Mouse (Mus musculus): ENCODE data around the gene Nifk. TPM values are rescaled to one million over a fixed set of nuclear protein-coding genes. Genes with fewer than 3 reads are reported as not detected.
A peak's percentile ranks its signal among the peaks of the same experiment; 100 is the strongest.

Nifk gene
- 10 to 100 TPM; 23.9 to 26.6 (median 24.2) TPM for total RNA-seq (2022)

DNA sequence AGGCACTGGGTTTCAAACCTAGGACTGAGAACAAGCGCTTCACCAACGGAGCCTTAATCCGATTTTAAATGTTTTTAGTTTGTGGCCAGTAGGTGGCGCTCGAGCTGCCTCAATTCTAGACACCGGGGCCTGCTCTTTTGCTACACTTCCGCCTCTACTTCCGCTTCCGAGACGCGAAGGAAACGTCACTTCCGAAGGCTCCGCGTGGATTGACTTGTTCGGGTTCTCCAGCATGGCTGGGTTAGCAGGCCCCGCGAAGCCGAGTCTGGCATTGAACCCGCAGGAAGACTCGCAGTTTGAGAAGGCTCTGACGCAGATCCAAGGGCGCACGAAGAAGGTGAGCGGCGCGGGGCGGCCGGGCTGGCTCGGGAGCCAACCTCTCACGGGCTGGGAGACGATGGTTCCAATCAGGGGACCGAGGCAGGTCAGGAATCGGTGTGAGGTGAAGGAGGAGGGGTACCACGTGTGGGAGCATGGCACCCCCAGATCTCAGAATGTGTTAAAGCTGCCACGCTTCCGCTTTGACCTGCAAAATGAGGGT lies at the start of gene Nifk:
Nifk (plus strand) TSS at position 179 of the 541 bp plus-strand sequence.
- DNase-seq (ENCODE audit: low spot score in 2 of 2), result peak; percentile 93 to 95

DNA sequence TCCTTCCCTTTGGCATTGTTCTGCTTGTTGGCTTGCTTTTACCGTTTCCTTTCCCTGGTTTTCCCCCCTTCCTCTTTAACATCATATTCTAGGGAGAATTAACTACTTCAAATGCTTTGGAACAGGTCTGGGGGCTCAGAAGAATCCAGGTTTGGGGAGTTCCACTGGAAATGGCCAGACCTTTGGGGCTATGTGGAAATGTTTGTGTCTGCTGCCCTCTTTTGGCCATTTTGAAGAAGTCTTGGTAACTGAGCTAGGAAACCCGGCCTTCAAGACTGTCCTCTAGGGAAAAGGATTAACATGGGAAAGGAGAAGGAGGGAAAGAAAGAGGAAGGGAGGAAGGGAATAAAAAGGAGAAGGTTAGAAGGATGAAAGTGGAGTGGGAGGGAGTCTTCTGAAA lies 46.5 kb upstream of the Nifk start:
- no peak for DNase-seq (ENCODE audit: low spot score in 2 of 2)

GRCm38 (mm10) chr1:118292291-118292690 lies 29.3 kb upstream of the Nifk start:
- no peak for DNase-seq (ENCODE audit: low spot score in 2 of 2)

DNA sequence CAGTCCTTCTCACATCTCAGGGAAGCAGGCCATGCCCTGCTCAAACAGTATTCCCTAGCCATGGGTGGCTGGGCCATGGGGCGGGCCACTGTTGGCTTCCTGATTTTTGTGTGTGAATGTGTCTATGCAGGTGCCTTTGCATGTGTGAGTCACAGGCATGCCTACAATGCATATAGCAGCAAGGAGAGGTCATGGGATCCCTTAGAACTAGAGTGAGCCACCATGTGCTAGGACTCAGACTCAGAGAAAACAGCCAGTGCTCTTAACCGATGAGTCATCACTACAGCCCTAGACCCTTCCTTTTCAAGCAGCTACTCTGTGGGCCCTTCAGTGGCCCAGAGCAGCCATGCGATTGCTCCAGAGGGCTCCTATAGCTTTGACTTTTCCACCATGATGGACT lies 27.4 kb upstream of the Nifk start:
- no peak for DNase-seq (ENCODE audit: low spot score in 2 of 2)

DNA sequence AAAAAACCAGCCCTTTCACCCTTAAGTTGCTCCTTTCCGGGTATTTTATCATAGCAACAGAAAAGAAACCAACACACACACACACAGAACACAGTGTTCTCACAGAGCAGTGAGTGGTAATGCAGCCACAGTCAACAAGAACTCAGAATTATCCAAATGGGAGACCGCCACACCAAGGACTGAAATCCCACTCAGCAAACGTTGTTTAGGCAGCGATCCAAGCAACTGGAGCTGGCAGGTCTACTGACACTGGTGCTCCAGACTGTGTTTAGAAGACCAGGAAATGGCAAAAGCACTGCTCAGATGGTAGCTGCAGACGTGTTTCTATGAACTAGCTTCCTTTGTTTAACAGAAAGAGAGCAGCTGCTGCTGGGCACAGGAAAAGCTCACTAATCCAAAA lies 26.8 kb upstream of the Nifk start:
- peak; percentile 18 to 44 for DNase-seq (ENCODE audit: low spot score in 2 of 2)

- no peak for DNase-seq (ENCODE audit: low spot score in 2 of 2)
These were observed 25.0 kb upstream of the Nifk start for GRCm38 (mm10) chr1:118296673-118297072.

GRCm38 (mm10) chr1:118297719-118298118 lies 23.9 kb upstream of the Nifk start:
- no peak for DNase-seq (ENCODE audit: low spot score in 2 of 2)

- peak; percentile 73 to 87 for DNase-seq (ENCODE audit: low spot score in 2 of 2)
These were observed 10.6 kb upstream of the Nifk start for GRCm38 (mm10) chr1:118310780-118311621.

DNA sequence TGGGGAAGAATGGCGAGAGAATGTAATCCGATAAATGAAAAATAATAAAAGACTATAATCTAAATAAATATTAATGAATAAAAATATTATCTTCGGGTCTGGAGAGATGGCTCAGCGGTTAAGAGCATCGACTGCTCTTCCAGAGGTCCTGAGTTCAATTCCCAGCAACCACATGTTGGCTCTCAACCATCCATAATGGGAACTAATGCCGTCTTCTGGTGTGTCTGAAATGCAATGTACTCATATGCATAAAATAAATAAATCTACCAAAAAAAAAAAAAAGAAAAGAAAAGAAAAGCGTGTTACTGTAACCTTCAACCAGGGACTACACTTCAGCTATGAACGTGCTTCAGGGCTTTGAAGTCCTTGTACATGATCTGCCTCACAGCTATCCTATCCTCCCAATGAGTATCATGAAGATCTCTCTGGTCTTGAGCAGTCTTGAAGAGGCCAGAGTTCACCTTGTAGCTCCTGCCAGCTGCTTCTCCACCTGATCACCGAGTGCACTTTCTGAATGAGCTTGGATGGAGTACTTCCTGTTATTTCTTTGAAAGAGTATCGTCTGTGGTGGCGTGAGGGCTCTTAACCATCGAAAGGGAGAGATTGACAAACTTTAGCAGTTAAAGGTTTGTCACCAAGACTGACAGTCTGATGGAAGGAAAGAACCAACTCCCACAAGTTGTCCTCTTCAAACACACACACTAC lies 9.9 kb upstream of the Nifk start, which contains the start of gene Tsn:
Tsn (minus strand) TSS at position 118 of the 705 bp plus-strand sequence.
- no peak for DNase-seq (ENCODE audit: low spot score in 2 of 2)

- DNase-seq (ENCODE audit: low spot score in 2 of 2), result peak; percentile 15 to 17
These were observed 943 bp upstream of the Nifk start for GRCm38 (mm10) chr1:118320696-118321095.

DNA sequence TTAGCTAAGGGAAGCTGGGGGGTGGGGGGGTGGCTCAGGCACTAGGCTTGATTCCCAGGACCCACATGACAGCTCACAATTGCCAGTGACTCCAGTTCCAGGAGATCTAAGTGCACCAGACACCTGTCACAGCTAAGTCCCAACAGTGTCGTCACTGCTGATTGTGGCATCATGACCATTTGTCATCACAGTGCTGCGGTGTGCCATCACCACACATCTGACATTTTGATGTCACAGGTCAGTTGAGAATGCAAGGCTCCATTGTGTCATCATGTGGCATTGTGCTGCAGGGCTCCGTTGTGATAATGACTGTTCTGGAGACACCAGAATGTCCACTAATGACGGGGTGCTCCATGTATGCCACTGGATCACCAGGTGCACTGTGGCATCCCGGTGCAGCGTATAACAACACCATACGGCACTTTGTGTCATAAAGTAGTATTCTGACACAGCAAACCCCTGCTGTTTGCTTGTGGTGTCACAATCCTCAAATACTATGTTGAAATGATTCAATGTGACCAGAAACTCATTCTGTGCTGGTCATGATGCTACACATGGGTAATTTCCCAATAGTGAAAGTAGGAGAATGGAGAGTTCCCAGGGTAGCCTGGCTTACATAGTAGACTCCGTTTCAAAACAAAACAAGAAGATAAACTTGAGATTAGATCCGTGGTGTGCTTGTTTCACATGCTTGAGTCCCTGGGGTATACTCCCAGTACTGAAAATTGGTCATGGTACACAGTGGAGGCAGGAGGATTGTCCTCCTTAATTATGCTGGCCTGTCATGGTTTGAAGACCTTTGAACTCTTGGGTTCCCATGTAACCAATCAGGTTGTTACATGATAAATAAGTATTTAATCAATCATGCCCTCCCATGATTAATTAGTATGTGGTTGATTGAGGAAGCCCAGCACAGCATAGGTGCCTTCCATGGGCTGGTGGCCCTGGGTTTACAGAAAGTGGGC lies 13.4 kb downstream of the Nifk start:
- no peak for DNase-seq (ENCODE audit: low spot score in 2 of 2)

- DNase-seq (ENCODE audit: low spot score in 2 of 2), result no peak
These were observed 14.2 kb downstream of the Nifk start for GRCm38 (mm10) chr1:118335847-118336246.

DNA sequence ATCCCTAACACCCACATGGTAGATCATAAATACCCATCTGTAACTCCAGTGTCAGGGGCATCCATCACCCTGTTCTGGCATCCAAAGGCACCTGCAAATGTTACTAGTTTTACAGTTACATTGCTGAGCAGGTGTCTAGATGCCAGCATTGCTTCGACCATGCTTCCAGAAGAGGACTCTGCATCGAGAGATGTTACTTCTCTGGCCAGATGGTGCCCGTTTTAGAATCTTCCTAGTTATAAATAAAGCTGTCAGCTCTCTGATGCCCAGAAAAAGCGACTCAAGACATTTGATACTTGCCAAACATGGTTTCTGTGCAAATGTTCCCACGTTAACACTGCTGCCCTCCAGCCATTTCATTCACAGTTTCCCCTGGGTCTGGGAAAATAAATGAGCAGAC lies 16.3 kb downstream of the Nifk start:
- DNase-seq (ENCODE audit: low spot score in 2 of 2), result no peak

DNA sequence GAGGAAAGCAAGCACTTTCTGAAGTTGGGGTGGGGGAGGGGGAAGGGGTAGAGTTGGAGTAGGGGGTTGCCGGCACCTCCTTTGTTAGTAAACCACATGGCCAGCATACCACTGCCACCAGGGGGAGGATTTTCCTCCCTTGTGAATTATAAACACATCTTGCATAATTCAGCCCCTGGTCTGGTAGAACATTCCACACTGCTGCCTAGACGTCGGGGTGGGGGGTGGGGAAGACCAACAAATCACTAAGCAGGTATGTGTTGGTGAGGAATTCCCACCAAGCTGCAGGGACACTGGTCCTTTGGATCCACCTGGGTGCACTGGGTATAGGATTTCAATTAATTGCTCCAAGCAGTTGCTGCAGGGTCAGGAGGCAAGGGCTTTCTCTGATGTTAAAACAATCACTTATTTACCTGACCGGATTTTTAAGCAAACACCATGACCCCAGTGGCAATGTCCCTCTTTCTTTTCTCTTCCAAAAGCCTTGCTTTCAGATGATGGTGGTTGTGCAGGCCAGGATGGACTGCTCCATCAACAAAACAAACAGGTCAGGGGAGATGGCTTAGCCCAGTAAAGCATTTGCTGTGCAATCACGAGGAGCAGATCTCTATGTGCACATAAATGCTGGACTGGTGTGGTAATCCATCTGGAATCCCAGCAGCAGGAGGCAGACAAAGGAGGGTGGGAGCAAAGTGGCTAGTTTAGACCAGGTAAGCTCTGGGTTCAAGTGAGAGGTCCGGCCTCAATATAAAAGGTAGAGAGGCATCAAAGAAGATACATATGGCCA lies 22.2 kb downstream of the Nifk start:
- DNase-seq (ENCODE audit: low spot score in 2 of 2), result no peak

- DNase-seq (ENCODE audit: low spot score in 2 of 2), result no peak
These were observed 28.3 kb downstream of the Nifk start for GRCm38 (mm10) chr1:118349922-118350321.

- no peak for DNase-seq (ENCODE audit: low spot score in 2 of 2)
These were observed 37.6 kb downstream of the Nifk start for GRCm38 (mm10) chr1:118359071-118359761.

GRCm38 (mm10) chr1:118367970-118368369 lies 46.3 kb downstream of the Nifk start:
- DNase-seq (ENCODE audit: low spot score in 2 of 2), result no peak

GRCm38 (mm10) chr1:118368721-118369461 lies 47.3 kb downstream of the Nifk start:
- DNase-seq (ENCODE audit: low spot score in 2 of 2), result no peak

GRCm38 (mm10) chr1:118377784-118378183 lies 56.1 kb downstream of the Nifk start:
- DNase-seq (ENCODE audit: low spot score in 2 of 2), result no peak

Measured in layer of hippocampus, adult 8-10 months (tissue).